Mouse (Mus musculus): Measurements from ENCODE around the gene Adra1b. TPM values are rescaled to one million over a fixed set of nuclear protein-coding genes. Genes with fewer than 3 reads are reported as not detected.
A peak's percentile ranks its signal among the peaks of the same experiment; 100 is the strongest.

Gene Adra1b
- polyA plus RNA-seq, 1 experiment, result 19.8 TPM

DNA sequence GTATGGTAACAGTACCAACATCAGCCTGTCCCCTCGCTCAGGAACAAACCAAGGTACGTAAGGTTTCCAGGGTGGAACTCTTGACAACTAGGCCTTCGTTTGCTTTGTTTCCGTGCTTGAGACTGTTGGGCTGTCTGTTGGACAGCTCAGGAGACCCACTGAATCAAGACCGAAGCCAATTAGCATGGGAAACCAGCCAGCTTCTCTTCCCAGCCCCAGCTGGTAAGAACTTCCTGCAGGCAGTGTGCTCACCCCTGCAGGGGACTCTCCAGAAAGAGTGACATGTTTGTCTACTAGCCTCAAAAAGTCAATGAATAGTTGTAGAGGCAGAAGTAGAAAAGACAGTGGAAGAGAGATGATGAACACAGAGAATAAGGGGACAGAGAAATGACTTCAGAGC lies 23.8 kb downstream of the Adra1b start:
- Histone ChIP-seq H3K4me3 (ENCODE audit: insufficient read depth, low read length) (no peak overlapping the region), H3K27ac (ENCODE audit: insufficient read depth, low read length) (no peak overlapping the region), H3K4me1 (ENCODE audit: control insufficient read depth, insufficient read depth, low read length) (no peaks in the 10 kb centered on the region)
- TF ChIP-seq POLR2A (IDR thresholded peaks at IDR 0.05; ENCODE audit: extremely low read depth, insufficient read depth, low read length) (no peak), CTCF (IDR thresholded peaks at IDR 0.05; ENCODE audit: extremely low read depth, insufficient read depth, low read length) (no peak)

- no peaks in the 10 kb centered on the region for H3K4me1 ChIP-seq (ENCODE audit: control insufficient read depth, insufficient read depth, low read length)
- no peak overlapping the region for H3K4me3 ChIP-seq (ENCODE audit: insufficient read depth, low read length)
- TF ChIP-seq POLR2A (IDR thresholded peaks at IDR 0.05; ENCODE audit: extremely low read depth, insufficient read depth, low read length), result no peak
- no peak for TF ChIP-seq CTCF (IDR thresholded peaks at IDR 0.05; ENCODE audit: extremely low read depth, insufficient read depth, low read length)
- no peak overlapping the region for H3K27ac ChIP-seq (ENCODE audit: insufficient read depth, low read length)
These were observed 33.2 kb downstream of the Adra1b start for GRCm38 (mm10) chr11:43867721-43868281.

GRCm38 (mm10) chr11:43865298-43866165 lies 35.5 kb downstream of the Adra1b start:
- Histone ChIP-seq H3K4me3 (ENCODE audit: insufficient read depth, low read length) (no peak overlapping the region), H3K4me1 (ENCODE audit: control insufficient read depth, insufficient read depth, low read length) (no peaks in the 10 kb centered on the region), H3K27ac (ENCODE audit: insufficient read depth, low read length) (no peak overlapping the region)
- TF ChIP-seq POLR2A (IDR thresholded peaks at IDR 0.05; ENCODE audit: extremely low read depth, insufficient read depth, low read length), result no peak
- TF ChIP-seq CTCF (IDR thresholded peaks at IDR 0.05; ENCODE audit: extremely low read depth, insufficient read depth, low read length), result no peak

GRCm38 (mm10) chr11:43853046-43853445 lies 48.0 kb downstream of the Adra1b start:
- Histone ChIP-seq H3K27ac (ENCODE audit: insufficient read depth, low read length) (no peak overlapping the region), H3K4me3 (ENCODE audit: insufficient read depth, low read length) (no peak overlapping the region), H3K4me1 (ENCODE audit: control insufficient read depth, insufficient read depth, low read length) (no peaks in the 10 kb centered on the region)
- TF ChIP-seq POLR2A (IDR thresholded peaks at IDR 0.05; ENCODE audit: extremely low read depth, insufficient read depth, low read length), result no peak
- TF ChIP-seq CTCF (IDR thresholded peaks at IDR 0.05; ENCODE audit: extremely low read depth, insufficient read depth, low read length), result no peak

GRCm38 (mm10) chr11:43848056-43848455 lies 53.0 kb downstream of the Adra1b start:
- no peak for TF ChIP-seq CTCF (IDR thresholded peaks at IDR 0.05; ENCODE audit: extremely low read depth, insufficient read depth, low read length)
- no peak for TF ChIP-seq POLR2A (IDR thresholded peaks at IDR 0.05; ENCODE audit: extremely low read depth, insufficient read depth, low read length)
- H3K4me1 ChIP-seq (ENCODE audit: control insufficient read depth, insufficient read depth, low read length), result no peaks in the 10 kb centered on the region
- no peak overlapping the region for H3K27ac ChIP-seq (ENCODE audit: insufficient read depth, low read length)
- H3K4me3 ChIP-seq (ENCODE audit: insufficient read depth, low read length), result no peak overlapping the region

- TF ChIP-seq CTCF (IDR thresholded peaks at IDR 0.05; ENCODE audit: extremely low read depth, insufficient read depth, low read length) (no peak), POLR2A (IDR thresholded peaks at IDR 0.05; ENCODE audit: extremely low read depth, insufficient read depth, low read length) (no peak)
- Histone ChIP-seq H3K4me3 (ENCODE audit: insufficient read depth, low read length) (no peak overlapping the region), H3K4me1 (ENCODE audit: control insufficient read depth, insufficient read depth, low read length) (no peaks in the 10 kb centered on the region), H3K27ac (ENCODE audit: insufficient read depth, low read length) (no peak overlapping the region)
These were observed 59.4 kb downstream of the Adra1b start for GRCm38 (mm10) chr11:43841596-43841995.

- H3K4me3 ChIP-seq (ENCODE audit: insufficient read depth, low read length), result no peak overlapping the region
- H3K27ac ChIP-seq (ENCODE audit: insufficient read depth, low read length), result no peak overlapping the region
- TF ChIP-seq POLR2A (IDR thresholded peaks at IDR 0.05; ENCODE audit: extremely low read depth, insufficient read depth, low read length) (no peak), CTCF (IDR thresholded peaks at IDR 0.05; ENCODE audit: extremely low read depth, insufficient read depth, low read length) (no peak)
- no peaks in the 10 kb centered on the region for H3K4me1 ChIP-seq (ENCODE audit: control insufficient read depth, insufficient read depth, low read length)
These were observed 60.5 kb downstream of the Adra1b start for GRCm38 (mm10) chr11:43840491-43840890.

- TF ChIP-seq CTCF (IDR thresholded peaks at IDR 0.05; ENCODE audit: extremely low read depth, insufficient read depth, low read length) (peak; percentile 35; the same call in 1 of the 2 replicates), POLR2A (IDR thresholded peaks at IDR 0.05; ENCODE audit: extremely low read depth, insufficient read depth, low read length) (no peak)
- H3K4me3 ChIP-seq (ENCODE audit: insufficient read depth, low read length), result peak overlapping the region; percentile 39
- no peak overlapping the region for H3K27ac ChIP-seq (ENCODE audit: insufficient read depth, low read length)
- H3K4me1 ChIP-seq (ENCODE audit: control insufficient read depth, insufficient read depth, low read length), result 0 out of 2 replicates have a peak, but pooled peaks cover 2% of the 10 kb centered on the region
These were observed 64.9 kb downstream of the Adra1b start for GRCm38 (mm10) chr11:43835880-43836740.

DNA sequence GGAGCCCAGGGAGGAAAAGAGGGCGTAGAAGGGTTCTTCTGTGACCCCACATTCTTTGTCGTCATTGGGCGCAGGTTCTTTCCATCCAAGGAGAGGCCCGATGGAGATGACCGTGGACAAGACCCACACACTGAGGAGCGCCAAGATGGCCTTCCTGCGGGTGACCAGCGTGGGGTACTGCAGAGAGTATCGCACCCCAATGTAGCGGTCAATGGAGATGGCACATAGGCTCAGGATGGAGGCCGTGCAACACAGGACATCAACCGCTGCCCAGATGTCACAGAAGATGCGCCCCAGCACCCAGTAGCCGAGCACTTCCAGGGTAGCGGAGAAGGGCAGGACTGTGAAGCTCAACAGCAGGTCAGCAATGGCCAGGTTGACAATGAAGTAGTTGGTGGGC lies 65.6 kb downstream of the Adra1b start:
- Histone ChIP-seq H3K4me3 (ENCODE audit: insufficient read depth, low read length) (peak overlapping the region; percentile 39), H3K4me1 (ENCODE audit: control insufficient read depth, insufficient read depth, low read length) (0 out of 2 replicates have a peak, but pooled peaks cover 2% of the 10 kb centered on the region)
- TF ChIP-seq CTCF (IDR thresholded peaks at IDR 0.05; ENCODE audit: extremely low read depth, insufficient read depth, low read length), result no peak
- no peak for TF ChIP-seq POLR2A (IDR thresholded peaks at IDR 0.05; ENCODE audit: extremely low read depth, insufficient read depth, low read length)

More for the DNA sequence above, 65.6 kb downstream of the Adra1b start:
- no peak overlapping the region for H3K27ac ChIP-seq (ENCODE audit: insufficient read depth, low read length)

All from cortical plate, adult 2 months (tissue).